Mouse (Mus musculus) testis, adult 2 months (tissue): Measurements from ENCODE around the gene Etv4.

Source experiments
- CTCF ChIP-seq: fragments of 200-500 bp; IDR thresholded peaks from 2 replicates; pipeline ENCODE4 v1.5.1; 2012; ENCODE audit warnings: low read depth, mild to moderate bottlenecking, inconsistent platforms, low read length, moderate library complexity; ENCODE audit not compliant: control insufficient read depth, insufficient read depth, insufficient replicate concordance
- POLR2A ChIP-seq: fragments of 200-500 bp; IDR thresholded peaks from 2 replicates; pipeline ENCODE4 v1.6.1; 2012; ENCODE audit warnings: low read depth, mild to moderate bottlenecking, inconsistent platforms, low read length, moderate library complexity; ENCODE audit not compliant: control insufficient read depth

- TF ChIP-seq CTCF (no peak), POLR2A (no peak)
Observed at GRCm38 (mm10) chr11:101797355-101797754, 12.2 kb upstream of the Etv4 start.
